Mouse (Mus musculus) cerebellum, adult (tissue): ENCODE measurements at regions not wholly inside any gene's neighbourhood (a gene's known extent, or its start where the extent isn't known, plus 50 kb on each side); places are given as distances from the start of the nearest gene placed in this dataset.

Experiments used
- ATAC-seq: cut with Nextera tagmentation; 2 replicates; pipeline ENCODE4 v1.9.2; 2017; ENCODE audit warnings: mild to moderate bottlenecking, moderate library complexity, mixed read lengths; ENCODE audit not compliant: insufficient number of reproducible peaks, low FRiP score, low TSS enrichment

DNA sequence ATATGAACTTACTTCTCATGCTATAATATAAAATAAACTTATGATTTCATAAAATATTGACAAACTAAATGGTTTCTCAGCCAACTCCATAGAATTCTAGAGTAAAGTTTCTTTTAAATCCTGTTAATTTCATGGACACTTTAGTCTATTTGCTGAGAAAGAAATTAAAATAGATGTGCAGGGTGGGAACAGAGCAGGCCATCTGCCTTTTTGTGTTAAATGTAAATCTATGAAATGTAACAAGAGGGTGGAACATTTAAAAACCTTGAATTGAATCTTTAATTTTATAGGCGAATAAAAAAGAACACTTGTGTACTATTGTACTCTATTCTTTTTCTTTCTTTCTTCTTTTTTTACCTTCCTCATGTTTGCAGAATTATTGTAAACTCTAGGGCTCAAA lies 1050.7 kb downstream of the Tbl1xr1 start:
- no peak for ATAC-seq

DNA sequence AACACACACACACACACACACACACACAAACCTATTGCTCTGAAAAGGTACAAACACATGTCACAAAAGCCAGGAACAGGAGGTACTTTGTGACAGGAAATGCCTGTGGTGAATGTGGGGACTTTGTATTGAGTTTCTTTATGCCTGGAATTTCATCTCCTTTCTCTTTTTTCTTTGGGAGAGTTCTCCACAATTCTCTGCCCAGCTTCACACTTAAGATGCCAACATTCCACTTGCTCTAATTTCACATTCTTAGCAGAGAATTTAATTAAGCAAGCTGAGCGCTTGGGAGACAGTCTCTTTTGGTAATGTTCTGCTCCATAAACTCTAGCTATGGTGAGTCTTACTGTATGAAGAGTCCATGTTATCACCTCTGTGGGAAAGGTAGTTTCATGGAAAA lies 1059.1 kb downstream of the Tbl1xr1 start:
- no peak for ATAC-seq

DNA sequence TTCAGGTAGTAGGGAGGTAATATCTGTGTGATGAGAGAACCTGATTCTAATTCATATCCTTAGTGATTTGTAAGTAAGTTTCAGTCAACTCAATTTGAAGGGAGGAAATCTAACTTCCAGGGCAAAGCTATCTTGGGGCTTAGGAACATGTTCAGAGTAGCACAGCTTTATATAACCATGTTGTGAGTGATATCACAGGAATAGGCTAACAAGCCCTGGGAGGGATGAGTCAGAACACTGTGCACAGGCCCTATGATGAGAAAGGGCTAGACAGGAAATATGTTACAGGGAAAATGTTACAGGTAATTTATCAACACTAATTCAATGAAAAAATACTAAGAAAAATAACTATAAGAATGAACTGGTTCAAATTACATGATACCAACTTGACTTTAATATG lies 1062.5 kb downstream of the Tbl1xr1 start:
- no peak for ATAC-seq

DNA sequence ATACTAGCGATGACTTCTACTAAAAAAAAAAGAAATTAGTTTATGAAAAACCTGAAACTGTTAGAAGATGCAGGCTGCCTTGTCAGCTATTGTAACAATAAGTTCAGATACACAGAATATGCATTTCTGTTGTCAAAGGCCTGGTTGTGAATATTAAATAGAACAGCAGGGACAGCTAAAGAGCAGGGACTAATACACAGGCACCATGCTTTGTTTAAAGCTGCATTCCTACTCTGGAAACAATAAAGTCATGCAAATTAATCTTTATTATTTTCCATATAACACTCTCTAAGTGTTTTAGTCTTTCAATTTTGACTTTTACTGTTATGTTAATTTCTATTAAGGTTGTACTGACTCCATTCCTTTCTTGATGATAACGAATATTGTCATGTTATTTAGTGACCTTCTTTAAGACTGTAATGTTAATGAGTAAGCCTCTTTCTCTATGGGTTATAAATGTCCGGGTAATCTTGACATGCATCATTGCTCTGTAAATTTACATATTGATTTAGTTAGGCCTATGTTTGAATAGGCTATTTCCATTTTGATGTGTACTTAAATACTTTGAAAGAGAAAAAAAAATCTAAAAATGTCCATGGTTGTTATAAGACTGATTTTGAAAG lies 1088.5 kb downstream of the Tbl1xr1 start:
- no peak for ATAC-seq

DNA sequence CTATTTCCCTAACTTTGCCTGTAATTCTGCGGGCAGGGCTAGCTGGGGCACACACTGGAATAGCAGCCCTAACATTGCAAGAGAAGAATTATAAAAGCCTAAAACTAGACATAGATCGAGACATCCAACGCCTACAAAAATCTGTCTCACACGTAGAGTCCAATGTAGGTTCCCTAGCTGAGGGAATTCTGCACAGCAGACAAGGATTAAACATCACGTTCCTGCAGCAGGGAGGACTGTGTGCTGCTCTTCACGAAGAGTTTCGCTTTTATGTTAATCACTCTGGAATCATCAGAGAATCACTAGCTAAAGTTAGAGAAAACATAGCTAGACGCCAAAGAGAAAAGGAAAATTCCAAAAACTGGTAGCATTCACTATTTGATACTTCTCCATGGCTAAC lies 1106.9 kb downstream of the Tbl1xr1 start:
- no peak for ATAC-seq

DNA sequence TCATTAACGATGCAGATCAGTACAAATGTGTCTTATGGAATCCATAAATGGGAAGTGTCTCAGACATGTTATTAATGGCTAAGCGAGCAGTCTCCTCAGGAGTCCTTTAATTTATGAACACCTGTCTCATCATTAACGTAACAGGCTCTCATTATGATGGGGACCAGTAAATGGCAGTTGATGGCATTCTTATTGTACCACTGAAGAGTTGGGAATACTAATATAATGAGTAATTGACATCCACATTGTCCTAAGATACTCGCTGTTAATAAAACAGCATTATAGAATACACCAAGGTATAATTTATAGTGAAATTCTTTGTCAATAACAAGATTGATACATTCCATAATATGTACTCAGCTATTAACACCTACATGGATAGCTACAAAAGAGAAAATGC lies 1112.0 kb downstream of the Tbl1xr1 start:
- no peak for ATAC-seq

DNA sequence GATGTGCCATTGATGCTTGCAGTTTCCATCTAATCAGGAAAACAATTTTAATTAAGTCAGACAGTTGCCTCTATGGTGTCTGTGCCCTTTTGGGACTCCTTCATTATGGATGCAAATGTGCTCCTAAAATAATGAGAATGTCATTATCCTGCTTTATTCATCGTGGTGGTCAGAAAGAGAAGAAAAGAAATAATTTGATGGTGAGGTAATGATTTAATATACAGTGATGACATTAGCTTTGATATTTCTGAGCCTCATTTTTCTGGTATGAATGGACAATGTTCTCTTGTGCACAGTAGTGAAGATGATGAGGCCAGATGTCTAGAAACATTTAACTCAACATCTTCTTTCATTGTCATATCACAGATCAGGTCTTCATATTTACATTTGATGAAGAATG lies 1123.6 kb downstream of the Tbl1xr1 start:
- ATAC-seq, result no peak

DNA sequence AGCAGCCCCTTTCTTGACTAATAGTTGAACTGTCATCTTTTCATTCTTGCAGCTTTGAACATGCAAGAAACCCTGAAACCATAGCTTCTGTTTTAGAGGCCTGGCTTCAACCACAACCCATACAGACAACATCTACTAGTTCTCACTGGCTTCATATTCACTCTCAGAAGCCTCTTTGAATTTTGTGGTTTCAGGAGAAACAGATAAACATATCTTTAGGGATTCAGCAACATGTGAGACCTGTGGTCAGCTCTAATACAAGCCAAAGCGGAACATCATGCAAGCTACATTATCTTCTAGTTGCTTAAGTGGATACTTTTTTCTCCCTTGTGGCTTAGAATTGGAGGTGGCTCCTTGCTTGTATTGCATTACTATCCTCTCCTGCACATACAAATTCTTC lies 1138.0 kb downstream of the Tbl1xr1 start:
- no peak for ATAC-seq

DNA sequence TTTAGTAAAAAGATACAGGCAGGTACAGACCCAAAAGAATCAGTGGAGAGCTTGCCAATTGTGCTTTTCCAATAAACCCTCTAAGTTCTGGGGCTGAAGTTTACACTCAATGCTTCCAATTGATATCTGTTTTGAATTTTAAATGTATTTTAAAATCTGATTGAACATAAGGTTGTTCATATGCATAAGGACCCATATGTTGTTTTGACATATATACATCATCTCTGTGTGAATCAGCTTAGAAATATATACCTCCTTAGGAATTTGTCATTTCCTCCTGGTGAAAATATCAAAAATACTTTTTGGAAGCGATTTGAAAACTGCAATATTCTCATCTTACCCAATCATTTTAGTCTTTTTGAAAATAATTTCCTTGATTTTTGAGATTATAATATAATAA lies 1140.3 kb downstream of the Tbl1xr1 start:
- ATAC-seq, result no peak

DNA sequence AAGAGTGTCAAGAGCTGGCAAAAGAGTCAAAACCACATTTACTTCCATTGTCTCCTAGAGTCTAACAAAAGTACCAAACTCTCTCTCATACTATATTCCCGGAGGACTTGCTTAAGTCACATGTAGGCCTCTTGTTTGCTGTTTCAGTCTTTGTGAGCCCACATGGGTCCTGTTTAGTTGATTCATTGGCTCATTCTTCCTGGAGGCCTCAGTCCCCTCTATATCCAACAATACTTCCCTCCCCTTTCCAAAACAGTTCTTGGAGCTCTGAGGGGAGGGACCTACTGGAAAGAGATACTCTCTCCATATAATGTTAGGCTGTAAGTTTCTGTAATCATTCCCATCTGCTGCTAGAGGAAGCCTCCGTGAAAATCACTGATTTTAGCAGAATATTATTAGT lies 1171.8 kb downstream of the Tbl1xr1 start:
- ATAC-seq, result no peak

DNA sequence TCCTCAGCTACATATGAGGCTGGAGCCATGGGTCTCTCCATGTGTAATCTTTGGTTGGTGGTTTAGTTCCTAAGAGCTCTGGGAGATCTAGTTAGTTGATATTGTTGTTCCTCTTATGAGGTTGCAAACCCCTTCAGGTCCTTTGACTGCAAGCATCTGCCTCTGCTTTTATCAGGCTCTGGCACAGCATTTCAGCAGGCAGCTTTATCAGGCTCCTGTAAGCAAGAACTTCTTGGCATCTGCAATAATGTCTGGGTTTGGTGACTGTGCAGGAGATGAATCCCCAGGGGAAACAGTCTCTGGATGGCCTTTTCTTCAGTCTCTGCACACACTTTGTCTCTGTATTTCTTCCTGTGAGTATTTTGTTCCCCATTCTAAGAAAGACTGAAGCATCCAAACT lies 1175.7 kb downstream of the Tbl1xr1 start:
- ATAC-seq, result no peak

DNA sequence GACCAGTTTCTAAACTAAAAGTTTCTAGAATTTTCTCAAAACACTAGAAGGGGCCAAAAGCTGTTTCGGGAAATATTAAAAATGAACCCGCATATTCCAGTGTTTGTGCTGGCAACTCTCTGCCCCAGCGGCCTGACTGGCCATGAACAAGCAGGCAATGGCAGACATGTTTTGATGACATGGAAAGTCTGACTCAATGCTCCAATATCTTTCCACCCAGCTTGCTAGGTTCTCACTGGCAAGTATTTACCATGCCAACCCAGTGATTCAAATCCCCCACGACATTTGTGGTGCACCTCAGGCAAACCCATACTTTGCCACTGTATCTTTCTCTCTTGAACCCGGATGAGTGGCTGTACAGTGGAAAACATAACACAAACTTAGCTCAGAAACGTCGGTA lies 1222.4 kb downstream of the Tbl1xr1 start:
- ATAC-seq, result no peak

DNA sequence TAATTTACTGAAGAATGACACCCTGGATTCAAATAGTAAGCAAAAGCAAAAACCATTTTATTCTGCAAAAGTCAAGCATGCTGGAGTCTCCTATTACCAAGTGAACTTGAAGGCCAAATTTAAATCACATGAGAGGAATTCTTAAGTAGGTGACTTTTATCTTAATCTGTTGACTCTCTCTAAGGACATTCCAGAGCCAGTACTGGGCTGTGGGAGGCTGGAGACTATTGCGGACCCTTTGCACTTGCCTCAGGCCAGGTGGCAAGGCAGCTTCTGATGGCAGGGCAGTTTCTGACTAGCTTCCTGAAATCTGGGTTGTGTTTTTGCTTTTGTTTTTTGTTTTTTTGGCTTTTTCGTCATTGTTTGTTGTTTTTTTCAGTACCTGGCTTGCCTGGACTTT lies 1257.8 kb downstream of the Tbl1xr1 start:
- no peak for ATAC-seq

DNA sequence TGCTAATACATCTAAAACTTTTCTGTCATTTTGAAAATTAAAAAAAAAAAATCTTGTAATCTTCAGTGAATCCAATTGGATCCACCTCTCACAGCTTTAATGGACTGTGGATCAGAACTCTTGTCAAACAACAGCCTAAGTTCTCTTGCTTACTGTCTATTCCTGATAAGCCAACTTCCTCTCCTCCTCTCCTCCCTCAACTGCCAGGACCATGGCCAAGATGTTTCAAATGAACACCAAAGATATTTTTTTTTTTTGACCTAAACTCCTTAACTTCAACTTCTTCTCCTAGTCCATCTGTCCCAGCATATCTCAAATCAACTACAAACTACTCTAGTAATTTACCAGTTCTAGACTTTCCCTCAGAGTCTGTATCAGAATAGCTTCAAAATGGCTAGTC lies 1258.5 kb downstream of the Tbl1xr1 start:
- no peak for ATAC-seq

DNA sequence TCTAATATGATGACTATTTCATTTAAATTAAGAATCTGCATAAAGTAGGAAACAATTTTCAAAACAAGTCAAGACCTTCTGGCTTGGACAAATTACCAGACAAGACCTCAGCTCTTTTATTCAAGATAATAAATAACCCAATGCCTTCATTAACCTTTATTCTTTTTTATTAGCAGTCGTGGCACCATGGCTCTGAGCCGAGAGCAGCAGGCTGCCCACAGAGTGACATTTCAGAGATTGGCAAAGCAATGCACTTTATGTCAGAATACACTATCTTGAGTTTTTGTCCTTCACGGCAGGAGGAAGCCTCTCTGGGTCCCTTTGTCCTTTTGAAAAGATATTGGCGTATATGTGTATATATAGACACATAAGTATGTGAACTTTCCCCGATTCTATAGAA lies 1297.9 kb downstream of the Tbl1xr1 start:
- ATAC-seq, result 0 out of 2 replicates have a peak, but pooled peaks have one; percentile 40

DNA sequence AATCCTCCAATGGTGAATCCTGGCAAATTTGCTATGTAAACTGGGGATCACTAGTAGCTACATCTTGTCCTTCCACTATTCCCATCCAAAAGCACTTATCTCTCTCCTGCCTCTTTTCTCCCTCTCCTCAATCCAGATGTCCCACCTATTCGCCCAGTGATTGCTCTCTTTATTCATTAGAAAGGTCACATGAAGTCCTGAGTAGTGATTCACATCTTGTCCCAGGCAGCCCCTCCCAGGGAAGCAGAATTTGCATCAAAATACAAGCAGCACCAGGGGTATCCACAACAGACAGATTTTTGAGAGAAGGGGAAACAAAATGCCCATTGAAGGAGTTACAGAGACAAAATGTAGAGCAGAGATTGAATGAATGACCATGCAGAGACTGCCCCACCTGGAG lies 1328.4 kb downstream of the Tbl1xr1 start:
- ATAC-seq, result no peak

DNA sequence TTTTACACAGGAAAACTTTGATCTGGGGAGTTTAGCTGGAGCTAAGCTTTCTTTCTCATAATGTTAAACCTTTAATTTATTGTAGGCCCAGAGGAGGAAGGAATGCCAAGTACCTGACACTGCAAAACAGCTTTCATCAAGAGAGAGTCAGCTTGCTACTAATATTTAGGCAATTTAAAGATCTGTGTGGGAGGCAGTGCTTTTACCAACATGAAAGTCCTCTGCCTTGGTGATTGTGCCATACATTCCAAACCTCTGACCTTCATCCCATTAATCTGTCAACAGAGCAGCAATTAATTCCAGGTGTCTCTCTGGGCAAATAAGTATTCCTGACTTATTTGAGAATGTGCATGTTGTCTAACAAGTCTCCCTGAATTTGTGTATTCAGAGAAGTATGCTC lies 1333.0 kb downstream of the Tbl1xr1 start:
- no peak for ATAC-seq

DNA sequence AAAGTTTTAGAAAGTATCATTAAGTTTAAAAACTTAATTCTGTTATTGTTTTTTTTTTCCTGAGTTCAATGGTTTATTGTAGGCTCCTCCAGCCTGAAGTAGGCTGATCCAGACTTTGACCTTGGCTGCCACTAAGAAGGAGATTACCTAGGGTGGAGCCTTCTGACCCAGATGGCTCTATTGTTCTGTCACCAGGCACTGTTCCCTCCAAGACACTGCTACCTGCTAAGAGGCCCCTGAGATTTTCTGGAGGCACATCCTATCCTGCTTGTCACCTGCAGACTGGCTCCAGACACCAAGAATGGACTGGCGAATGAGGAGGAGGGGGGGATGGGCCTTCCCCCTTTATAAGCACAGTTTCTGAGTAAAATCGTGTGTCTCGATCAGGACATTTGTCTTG lies 1350.5 kb downstream of the Tbl1xr1 start:
- no peak for ATAC-seq

DNA sequence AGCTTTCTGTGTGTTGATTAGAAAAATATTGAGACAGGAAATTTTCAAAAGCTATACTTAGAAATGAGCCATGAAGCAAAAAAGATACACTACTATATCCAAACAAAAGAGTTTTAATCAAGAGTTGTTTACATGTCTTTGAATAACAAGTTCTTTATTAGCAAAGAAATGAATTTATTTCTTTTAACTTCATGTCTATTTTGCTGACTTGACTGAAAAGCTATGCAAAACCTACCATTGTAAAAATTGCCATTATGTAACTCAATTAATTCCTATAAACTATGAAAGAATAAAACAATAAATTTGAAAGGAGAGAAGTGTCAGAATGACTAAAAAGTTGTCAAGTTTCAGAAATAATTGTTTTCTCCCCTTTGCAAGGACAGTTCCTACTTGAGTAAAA lies 1358.6 kb downstream of the Tbl1xr1 start:
- no peak for ATAC-seq

DNA sequence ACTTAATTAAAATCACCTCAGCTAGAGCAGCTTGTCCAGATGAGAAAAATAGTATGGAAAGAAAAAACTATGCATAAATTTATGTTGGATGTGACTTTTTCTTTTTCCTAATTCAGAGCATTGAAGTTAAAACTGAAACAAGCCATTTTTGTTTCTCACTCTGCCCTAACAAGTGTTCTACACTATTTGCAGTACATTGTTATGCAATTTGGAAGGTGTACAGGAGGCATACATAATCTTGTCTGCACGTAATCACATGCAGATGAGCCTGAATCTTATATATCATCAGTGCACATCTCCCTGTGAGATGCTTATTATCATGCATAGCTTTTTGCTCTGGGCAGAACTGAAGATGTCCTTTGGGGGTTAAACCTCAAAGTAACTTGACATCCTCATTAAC lies 1381.3 kb downstream of the Tbl1xr1 start:
- ATAC-seq, result no peak

DNA sequence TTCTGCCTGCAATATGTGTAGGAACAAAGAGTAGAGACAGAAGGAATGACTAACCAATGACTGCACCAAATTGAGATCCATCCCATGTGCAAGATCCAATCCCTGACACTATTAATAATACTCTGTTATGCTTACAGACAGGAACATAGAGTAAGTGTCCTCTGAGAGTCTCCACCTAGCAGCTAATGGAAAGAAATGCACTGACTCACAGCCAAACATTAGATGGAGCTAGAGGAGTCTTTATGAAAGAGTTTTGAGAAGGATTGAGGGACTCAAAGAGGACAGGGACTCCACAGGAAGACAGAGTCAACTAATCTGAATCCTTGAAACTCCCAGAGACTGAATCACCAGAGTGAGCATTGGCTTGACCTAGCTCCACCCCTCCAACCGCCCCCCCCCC lies 1423.4 kb downstream of the Tbl1xr1 start:
- ATAC-seq, result no peak

DNA sequence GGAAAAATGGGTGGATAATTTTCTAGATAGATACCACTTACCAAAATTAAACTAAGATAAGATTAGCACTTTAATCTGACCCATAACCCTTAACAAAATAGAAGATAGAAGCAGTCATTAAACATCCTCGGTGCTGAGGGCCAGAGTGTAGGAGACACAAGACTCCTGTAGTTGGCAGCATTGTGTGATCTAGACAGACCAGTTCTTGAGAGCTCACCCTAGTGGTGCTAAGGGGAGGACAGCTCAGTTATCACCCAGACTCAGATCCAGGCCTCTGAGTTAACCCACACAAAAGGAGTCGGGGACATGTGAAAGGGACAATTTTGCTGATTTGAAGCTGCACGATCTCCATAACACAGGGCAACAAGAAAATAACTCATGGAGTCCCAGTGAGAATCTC lies 1471.1 kb downstream of the Tbl1xr1 start:
- ATAC-seq, result no peak

DNA sequence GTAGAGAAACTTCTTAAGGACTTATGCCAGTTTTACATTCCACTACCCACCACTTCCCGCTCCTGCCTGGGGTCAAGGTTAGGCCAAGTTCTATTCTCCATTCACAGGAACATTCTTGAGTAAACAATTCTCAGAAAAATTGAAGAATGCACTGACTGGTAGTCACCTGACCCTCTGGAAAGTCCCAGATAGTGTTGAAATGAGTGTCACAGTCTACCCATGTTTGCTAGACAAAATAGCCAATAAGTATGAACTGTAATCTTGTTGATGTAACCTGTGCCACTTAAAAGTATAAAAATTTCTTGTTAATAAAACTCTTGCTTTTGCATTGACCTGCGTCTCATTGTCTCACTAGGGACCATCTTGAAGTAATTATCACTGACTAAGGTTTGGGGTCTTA lies 1487.9 kb downstream of the Tbl1xr1 start:
- ATAC-seq, result no peak
